Mouse (Mus musculus) stomach, embryonic 16.5 days (tissue): Measurements from ENCODE around the gene Sfrp2. TPM values are rescaled to one million over a fixed set of nuclear protein-coding genes. Genes with fewer than 3 reads are reported as not detected.

ENCODE experiments used
- ATAC-seq: fragments of 200-750 bp; cut with Nextera tagmentation; 2 replicates; pipeline ENCODE4 v1.8.0; 2017; ENCODE audit warnings: moderate number of reproducible peaks, moderate TSS enrichment; ENCODE audit not compliant: insufficient read depth, low FRiP score
- H3K27ac ChIP-seq: fragments of 300-500 bp; sonication (generic); 2 replicates; pipeline ENCODE4 v1.5.1; 2014; ENCODE audit warnings: low read length
- H3K27me3 ChIP-seq: fragments of 300-500 bp; sonication (generic); 2 replicates; pipeline ENCODE4 v1.6.1; 2014; ENCODE audit warnings: low read length, control low read depth, mixed read lengths; ENCODE audit not compliant: control insufficient read depth, insufficient read depth
- H3K36me3 ChIP-seq: fragments of 300-500 bp; sonication (generic); 2 replicates; pipeline ENCODE4 v1.6.1; 2014; ENCODE audit warnings: low read length; ENCODE audit not compliant: control insufficient read depth, insufficient read depth
- H3K4me1 ChIP-seq: fragments of 300-500 bp; sonication (generic); 2 replicates; pipeline ENCODE4 v1.6.1; 2014; ENCODE audit warnings: low read length, control low read depth, mixed read lengths; ENCODE audit not compliant: control insufficient read depth, insufficient read depth
- H3K4me2 ChIP-seq: fragments of 300-500 bp; sonication (generic); 2 replicates; pipeline ENCODE4 v1.6.1; 2014; ENCODE audit warnings: low read depth, low read length, mixed read lengths
- H3K4me3 ChIP-seq: fragments of 300-500 bp; sonication (generic); replicated peaks from 2 replicates; pipeline ENCODE4 v1.5.1; 2014; ENCODE audit warnings: mild to moderate bottlenecking, low read length
- H3K9ac ChIP-seq: fragments of 300-500 bp; sonication (generic); 2 replicates; pipeline ENCODE4 v1.6.1; 2014; ENCODE audit warnings: low read length
- H3K9me3 ChIP-seq: fragments of 300-500 bp; sonication (generic); replicated peaks from 2 replicates; pipeline ENCODE4 v1.6.1; 2016; ENCODE audit warnings: low read length, control low read depth; ENCODE audit not compliant: control insufficient read depth
- WGBS: fragments of 180-500 bp; shearing (Covaris S2); extraction: QIAGEN DNeasy Blood & Tissue Kit; methylation state at CpG from one replicate; pipeline ENCODE4 v1.1.7; 2014; 5-methylcytosine and 5-hydroxymethylcytosine counted together
- polyA plus RNA-seq: library from polyadenylated mRNA; unstranded; fragments of >200 nt; fragmentation: Nextera tagmentation; extraction: Ambion mirVana; gene quantifications from 2 replicates; pipeline ENCODE4 v1.2.1, GENCODE M21; 2015

Gene Sfrp2
- polyA plus RNA-seq, result 129 and 137 TPM in 2 replicates

- ATAC-seq, result peak; percentile 75; the same call in 1 of the 2 replicates
- Histone ChIP-seq H3K27ac (peak within 1 kb of the TSS; percentile 34; the same call in 1 of the 2 replicates), H3K4me2 (peak within 1 kb of the TSS; percentile 70), H3K9ac (peak within 1 kb of the TSS; percentile 78), H3K4me1 (peaks cover 13% of the 10 kb centered on the region), H3K27me3 (peaks cover 21% of the 10 kb centered on the region), H3K9me3 (no peaks in the 10 kb centered on the region), H3K36me3 (no peaks in the 10 kb centered on the region), H3K4me3 (peak within 1 kb of the TSS; percentile 56)
- under 1% methylated on average over 82 of the region's 82 CpGs for WGBS
Measured at GRCm38 (mm10) chr3:83765871-83766725, at the start of gene Sfrp2. Sfrp2 (plus strand) TSS chr3:83766321.

- Histone ChIP-seq H3K27ac (no peak overlapping the region), H3K4me3 (no peak overlapping the region), H3K4me2 (no peak overlapping the region), H3K36me3 (no peaks in the 10 kb centered on the region), H3K4me1 (peaks cover 6% of the 10 kb centered on the region; the same call in 1 of the 2 replicates), H3K9ac (no peak overlapping the region), H3K27me3 (no peaks in the 10 kb centered on the region), H3K9me3 (no peaks in the 10 kb centered on the region)
- 28% methylated on average over 7 of the region's 7 CpGs for WGBS
- no peak for ATAC-seq
Measured at GRCm38 (mm10) chr3:83717643-83718231, 48.4 kb upstream of the Sfrp2 start.

GRCm38 (mm10) chr3:83718662-83719061 is 47.5 kb upstream of the Sfrp2 start:
- H3K4me1 ChIP-seq, result peaks cover 6% of the 10 kb centered on the region; the same call in 1 of the 2 replicates
- no peaks in the 10 kb centered on the region for H3K9me3 ChIP-seq
- WGBS, result 67% methylated on average over 4 of the region's 4 CpGs
- H3K27me3 ChIP-seq, result no peaks in the 10 kb centered on the region
- no peak overlapping the region for H3K4me3 ChIP-seq
- no peak overlapping the region for H3K9ac ChIP-seq
- ATAC-seq, result no peak
- H3K36me3 ChIP-seq, result no peaks in the 10 kb centered on the region
- H3K4me2 ChIP-seq, result no peak overlapping the region
- no peak overlapping the region for H3K27ac ChIP-seq

- H3K36me3 ChIP-seq, result no peaks in the 10 kb centered on the region
- H3K9me3 ChIP-seq, result no peaks in the 10 kb centered on the region
- peak overlapping the region; percentile 57; the same call in 1 of the 2 replicates for H3K27ac ChIP-seq
- ATAC-seq, result no peak
- H3K9ac ChIP-seq, result no peak overlapping the region
- H3K27me3 ChIP-seq, result no peaks in the 10 kb centered on the region
- H3K4me2 ChIP-seq, result no peak overlapping the region
- peaks cover 3% of the 10 kb centered on the region; the same call in 1 of the 2 replicates for H3K4me1 ChIP-seq
- WGBS, result 47% methylated on average over 3 of the region's 3 CpGs
- no peak overlapping the region for H3K4me3 ChIP-seq
Measured at GRCm38 (mm10) chr3:83728223-83728622, 37.9 kb upstream of the Sfrp2 start.

GRCm38 (mm10) chr3:83728675-83729390 is 37.3 kb upstream of the Sfrp2 start:
- Histone ChIP-seq H3K27ac (peak overlapping the region; percentile 57; the same call in 1 of the 2 replicates), H3K4me1 (peaks cover 4% of the 10 kb centered on the region; the same call in 1 of the 2 replicates), H3K9me3 (no peaks in the 10 kb centered on the region), H3K4me3 (no peak overlapping the region), H3K27me3 (no peaks in the 10 kb centered on the region), H3K4me2 (no peak overlapping the region), H3K9ac (no peak overlapping the region), H3K36me3 (no peaks in the 10 kb centered on the region)
- 79% methylated on average over 9 of the region's 9 CpGs for WGBS
- ATAC-seq, result no peak

- Histone ChIP-seq H3K4me1 (0 out of 2 replicates have a peak, but pooled peaks cover 3% of the 10 kb centered on the region), H3K9ac (no peak overlapping the region), H3K27ac (no peak overlapping the region; the same call in 1 of the 2 replicates), H3K4me2 (no peak overlapping the region), H3K36me3 (no peaks in the 10 kb centered on the region), H3K9me3 (no peaks in the 10 kb centered on the region), H3K4me3 (no peak overlapping the region), H3K27me3 (no peaks in the 10 kb centered on the region)
- 73% methylated on average over 8 of the region's 8 CpGs for WGBS
- peak; percentile 44; the same call in 1 of the 2 replicates for ATAC-seq
Measured at GRCm38 (mm10) chr3:83733985-83734384, 32.1 kb upstream of the Sfrp2 start.

GRCm38 (mm10) chr3:83736980-83737379 is 29.1 kb upstream of the Sfrp2 start:
- Histone ChIP-seq H3K27ac (no peak overlapping the region), H3K4me2 (no peak overlapping the region), H3K9ac (no peak overlapping the region), H3K4me3 (no peak overlapping the region), H3K36me3 (no peaks in the 10 kb centered on the region), H3K9me3 (no peaks in the 10 kb centered on the region), H3K27me3 (no peaks in the 10 kb centered on the region), H3K4me1 (0 out of 2 replicates have a peak, but pooled peaks cover 3% of the 10 kb centered on the region)
- WGBS, result 84% methylated on average over 4 of the region's 4 CpGs
- ATAC-seq, result no peak

- Histone ChIP-seq H3K9me3 (no peaks in the 10 kb centered on the region), H3K36me3 (no peaks in the 10 kb centered on the region), H3K4me1 (no peaks in the 10 kb centered on the region), H3K27me3 (no peaks in the 10 kb centered on the region), H3K4me3 (no peak overlapping the region), H3K4me2 (no peak overlapping the region), H3K9ac (no peak overlapping the region), H3K27ac (no peak overlapping the region)
- no peak for ATAC-seq
- WGBS, result 62% methylated on average over 2 of the region's 2 CpGs
Measured at GRCm38 (mm10) chr3:83740246-83740645, 25.9 kb upstream of the Sfrp2 start.
